Mouse (Mus musculus): ENCODE data around the gene Zfp39. TPM values are rescaled to one million over a fixed set of nuclear protein-coding genes. Genes with fewer than 3 reads are reported as not detected.

Zfp39 gene
- total RNA-seq (2021), result 5.2 and 6.0 TPM in 2 replicates
- long read RNA-seq, experiment 1, partial matches to known transcripts, result 1 of 5 reads
- long read RNA-seq, experiment 1, other reads (novel, unspliced or antisense), result 0 of 5 reads
- long read RNA-seq, experiment 2, result 0 reads

GRCm38 (mm10) chr11:58903511-58904409, at the start of gene Zfp39:
TSS of gene Zfp39 (minus strand) at chr11:58904225.
- peak; percentile 98 for DNase-seq

DNA sequence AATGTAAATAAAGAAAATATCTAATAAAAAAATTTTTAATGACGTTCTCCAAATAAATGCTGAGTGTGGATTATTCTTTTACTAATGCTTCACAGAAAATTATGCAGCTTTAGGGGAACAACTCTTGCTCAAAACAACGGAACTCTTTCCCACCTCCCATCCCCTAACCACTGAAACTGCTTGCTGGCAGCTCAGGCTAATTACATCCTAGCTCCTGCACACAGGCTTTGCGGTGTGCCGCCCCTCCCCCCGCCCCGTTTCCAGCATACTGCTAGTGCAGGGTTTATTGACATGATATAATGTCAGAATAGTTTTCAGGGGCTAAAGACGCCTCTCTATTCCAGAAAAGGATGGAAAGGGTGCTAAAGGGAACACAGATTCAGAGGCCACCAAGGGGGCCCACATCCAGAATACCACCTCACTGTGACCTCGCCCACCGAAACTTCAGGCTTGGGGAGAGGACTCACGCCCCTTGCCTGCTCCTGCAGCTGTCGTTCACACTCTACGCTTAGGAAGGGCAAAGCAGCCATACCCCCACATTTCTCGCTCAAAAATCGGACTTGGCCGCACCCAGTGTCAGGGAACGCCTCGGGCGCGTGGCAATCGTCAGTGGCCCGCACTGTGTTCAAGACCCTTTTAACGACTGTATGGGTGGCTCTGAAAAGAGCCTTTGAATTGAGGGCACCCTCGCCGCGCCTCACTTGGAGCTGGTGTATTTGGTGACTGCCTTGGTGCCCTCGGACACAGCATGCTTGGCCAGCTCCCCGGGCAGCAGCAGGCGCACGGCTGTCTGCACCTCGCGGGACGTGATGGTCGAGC, 49.5 kb upstream of the Zfp39 start:
- DNase-seq, result peak; percentile 37

DNA sequence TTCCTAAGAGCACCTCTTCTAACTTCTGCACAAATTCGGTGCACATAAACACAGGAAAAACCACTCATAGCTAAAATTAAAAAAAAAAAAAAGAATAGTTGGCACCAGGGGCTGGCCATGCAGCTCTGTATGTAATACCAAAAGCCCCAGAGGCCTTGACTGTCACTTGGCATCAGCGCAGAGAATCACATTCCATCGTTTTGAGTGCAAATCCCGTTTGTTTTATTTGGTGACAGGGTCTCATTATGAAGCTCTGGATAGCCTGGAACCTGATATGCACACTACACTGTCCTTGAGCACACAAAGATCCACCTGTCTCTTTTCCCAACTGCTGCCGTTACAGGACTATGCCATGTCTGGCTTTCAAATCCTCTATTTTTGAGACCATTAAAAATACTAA, 47.2 kb upstream of the Zfp39 start:
- no peak for DNase-seq

DNA sequence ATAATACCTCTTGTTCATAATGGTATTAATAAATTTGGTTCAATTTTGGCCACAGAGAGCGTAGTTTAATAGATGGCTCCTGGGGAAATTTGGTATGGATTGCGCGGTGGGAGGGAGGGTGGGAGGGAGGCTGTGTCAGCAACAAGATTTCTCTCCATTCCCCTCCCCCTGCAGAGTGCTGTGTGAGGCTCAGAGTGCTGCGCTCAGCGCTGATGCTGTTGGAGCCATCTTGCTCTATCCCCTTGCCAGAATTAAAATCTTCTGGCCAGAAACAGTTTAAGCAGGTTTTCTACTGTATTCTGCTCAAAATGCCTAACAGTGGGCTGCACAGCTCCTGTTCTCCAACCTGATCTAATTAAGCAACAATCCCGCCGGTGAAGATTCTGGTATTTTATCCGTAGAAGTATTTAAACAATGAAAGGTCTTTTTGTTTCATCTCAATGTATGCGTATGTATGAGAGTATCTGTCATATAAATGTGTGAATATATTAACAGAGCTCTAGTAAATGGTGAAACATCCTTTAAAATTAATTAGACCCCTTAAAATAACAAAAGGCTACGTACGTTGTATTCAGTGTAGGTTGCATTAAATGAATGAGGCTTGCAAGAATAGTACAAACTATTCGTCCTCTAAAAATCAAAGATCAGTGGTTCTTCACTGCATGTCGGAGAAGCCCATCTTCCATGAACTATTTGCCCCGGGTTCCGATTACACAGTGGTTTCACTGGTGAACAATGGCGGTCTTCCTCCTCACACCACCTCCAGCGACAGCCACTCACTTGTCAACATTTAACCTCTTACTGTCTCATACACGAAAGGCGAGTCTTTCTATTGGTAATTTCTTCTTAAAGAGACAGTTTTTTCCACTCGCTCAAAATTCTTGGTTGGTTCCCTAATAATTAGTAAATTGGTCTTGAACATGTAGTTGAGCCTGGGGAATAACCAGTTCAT, 45.7 kb upstream of the Zfp39 start:
- peak; percentile 3 for DNase-seq

GRCm38 (mm10) chr11:58948542-58949479, 44.8 kb upstream of the Zfp39 start, which contains the start of gene Hist3h2ba:
TSS of gene Hist3h2ba (plus strand) at chr11:58948920.
- peak; percentile 52 for DNase-seq

DNA sequence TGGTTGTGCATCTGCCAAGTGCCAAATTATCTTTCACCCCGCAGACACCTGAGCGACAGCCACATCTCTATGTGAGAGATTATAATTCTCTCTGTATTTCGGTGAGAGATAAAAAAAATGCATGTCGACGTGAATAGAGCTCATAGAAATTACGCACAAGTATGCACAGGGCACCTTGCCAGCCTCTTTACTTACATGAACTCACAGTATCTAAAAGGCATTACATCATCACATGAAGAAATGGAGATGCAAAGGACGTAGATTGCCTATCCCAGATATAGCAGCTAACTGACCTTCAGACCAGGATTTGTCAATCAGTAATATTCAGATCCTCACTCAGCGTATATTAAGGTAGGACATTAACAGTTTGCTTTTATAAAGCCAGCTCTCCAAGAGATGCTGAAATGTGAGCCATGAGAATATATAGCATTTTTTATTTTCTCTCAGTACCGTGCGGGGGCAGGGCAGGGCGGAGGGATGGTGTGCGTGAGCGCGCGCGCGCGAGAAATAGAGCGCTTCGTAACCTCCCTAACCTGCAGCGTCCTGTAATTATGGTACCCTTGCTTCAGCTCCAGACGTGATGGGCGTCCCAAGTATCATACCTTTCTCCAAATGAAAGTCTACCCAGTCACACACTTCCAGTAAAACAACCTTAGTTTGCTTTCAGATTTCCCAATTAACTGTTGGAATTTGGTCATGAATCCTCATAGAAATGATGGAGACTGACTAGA, 43.9 kb upstream of the Zfp39 start:
- DNase-seq, result no peak

GRCm38 (mm10) chr11:58947306-58947705, 43.3 kb upstream of the Zfp39 start:
- DNase-seq, result no peak

- no peak for DNase-seq
Measured at GRCm38 (mm10) chr11:58944136-58944535, 40.1 kb upstream of the Zfp39 start.

DNA sequence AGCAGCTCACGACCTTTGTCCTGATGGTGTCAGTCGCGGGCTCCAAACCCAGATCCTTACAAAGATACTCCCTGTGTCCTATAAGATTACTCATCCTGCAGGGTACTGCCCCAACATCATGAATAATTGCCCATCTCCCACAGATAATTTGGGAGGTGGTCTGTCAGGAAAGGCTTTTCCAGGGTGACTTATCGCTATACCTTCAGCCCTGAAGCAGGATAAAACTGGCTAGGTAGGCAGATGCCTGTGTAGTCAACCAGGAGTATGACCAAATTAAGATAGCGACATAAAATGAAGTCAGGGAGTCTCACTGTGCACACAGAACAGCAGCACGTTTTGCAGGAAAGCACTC, 35.0 kb upstream of the Zfp39 start:
- DNase-seq, result no peak

- DNase-seq, result peak; percentile 95
Measured at GRCm38 (mm10) chr11:58938322-58939087, 34.5 kb upstream of the Zfp39 start, which contains the start of gene Rnf187. TSS of gene Rnf187 (minus strand) at chr11:58938916.

- no peak for DNase-seq
Measured at GRCm38 (mm10) chr11:58937909-58938308, 33.9 kb upstream of the Zfp39 start.

DNA sequence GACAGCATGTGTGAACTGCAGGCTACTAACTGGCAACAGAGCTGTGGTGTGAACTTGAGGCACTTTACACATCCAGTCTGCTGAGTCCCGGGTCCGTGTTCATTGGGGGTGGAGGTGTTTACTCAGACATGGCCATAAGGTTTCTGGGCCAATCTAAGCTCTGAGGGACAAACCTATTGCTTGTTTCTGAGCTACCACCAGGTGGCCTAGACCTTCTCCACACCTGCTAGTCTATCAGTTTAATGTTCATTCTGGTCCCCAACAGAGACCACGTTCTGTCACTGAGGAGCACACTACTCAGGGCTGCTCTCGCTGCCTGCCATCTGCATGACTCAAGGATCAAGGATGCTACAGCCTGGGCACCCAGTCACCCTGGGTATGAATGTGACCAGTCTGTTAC, 27.6 kb upstream of the Zfp39 start:
- no peak for DNase-seq

GRCm38 (mm10) chr11:58930254-58930653, 26.2 kb upstream of the Zfp39 start:
- no peak for DNase-seq

- no peak for DNase-seq
Measured at GRCm38 (mm10) chr11:58929641-58930040, 25.6 kb upstream of the Zfp39 start.

GRCm38 (mm10) chr11:58929055-58929454, 25.0 kb upstream of the Zfp39 start:
- no peak for DNase-seq

DNA sequence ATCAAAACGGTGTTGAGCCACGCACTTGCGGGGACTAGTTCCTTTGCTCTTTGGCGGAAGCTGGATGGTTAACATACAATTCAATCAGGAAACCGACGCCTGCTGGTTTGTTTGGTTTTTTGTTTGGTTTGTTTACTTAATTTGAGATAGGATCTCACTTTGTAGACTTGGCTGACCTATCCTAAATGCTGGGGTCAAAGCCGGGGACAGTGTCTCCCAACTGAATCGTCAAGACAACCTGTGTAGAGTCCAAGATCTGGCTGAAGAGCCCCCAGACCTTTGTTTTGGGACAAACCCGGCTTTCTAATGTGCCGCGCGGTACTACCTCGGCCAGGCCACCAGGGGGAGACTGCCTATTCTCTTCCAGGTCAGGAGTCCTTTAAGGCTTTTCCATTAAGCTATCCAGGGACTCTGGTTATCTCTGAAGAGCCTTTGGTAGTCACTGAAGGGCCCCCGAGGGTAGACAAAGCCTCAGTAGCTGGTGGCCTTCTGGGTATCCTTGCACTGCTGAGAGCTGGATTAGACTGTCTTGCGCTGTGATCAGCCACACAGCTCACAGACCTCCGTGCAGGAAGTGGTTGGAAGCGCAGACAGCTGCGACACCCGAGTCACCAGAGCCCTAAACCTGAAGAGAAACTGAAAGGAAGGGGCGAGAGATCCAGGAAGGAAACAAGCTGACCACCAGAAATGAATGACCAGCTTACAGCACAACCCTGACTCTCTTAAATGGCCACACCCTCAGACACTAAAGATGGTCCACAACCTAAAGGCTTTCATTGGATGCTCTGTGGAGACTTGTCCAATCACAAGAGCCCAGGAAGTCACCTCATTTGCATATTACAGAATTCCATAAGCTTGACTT, 24.0 kb upstream of the Zfp39 start:
- DNase-seq, result peak; percentile 79

DNA sequence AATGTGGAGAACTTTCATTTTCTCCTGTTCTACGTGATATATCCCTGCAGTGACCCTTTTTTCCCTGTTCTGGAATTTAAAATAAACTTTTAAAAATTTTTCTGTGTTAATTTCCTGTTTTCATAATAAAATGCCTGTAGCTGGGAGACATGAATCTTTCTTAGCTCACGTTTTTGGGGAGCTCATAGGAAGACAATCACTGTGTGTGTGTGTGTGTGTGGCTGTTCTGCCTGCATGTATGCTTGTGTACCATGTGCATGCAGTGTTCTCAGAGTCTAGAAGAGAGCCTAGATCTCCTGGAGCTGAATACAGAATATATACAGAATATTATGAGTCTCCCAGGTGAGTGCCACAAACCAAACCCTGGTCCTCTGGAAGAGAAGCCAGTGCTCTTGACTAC, 23.0 kb upstream of the Zfp39 start:
- no peak for DNase-seq

DNA sequence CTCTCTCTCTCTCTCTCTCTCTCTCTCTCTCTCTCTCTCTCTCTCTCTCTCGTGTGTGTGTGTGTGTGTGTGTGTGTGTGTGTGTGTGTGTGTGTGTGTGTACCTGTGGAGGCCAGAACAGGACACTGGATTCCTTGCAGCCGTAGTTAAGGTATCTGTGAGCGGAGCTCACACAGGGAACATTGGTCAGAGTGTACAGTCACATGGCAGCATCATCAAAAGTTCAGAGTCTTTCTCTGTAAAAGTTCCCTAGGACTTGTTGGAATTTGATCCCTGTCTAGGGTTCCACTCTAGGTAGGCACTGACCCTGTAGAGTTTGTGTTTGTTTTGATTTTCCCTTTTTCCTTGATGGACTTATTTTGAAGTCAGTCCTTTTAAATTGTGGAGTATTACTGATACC, 22.6 kb upstream of the Zfp39 start:
- no peak for DNase-seq

Measured in adrenal gland, postnatal 14 days (tissue).